In genomic region chr2:35700966-35701365, GRCm38 (mm10) we compare ENCODE assay signal across 15 mouse cellular contexts.
DNase-seq lines count a peak whose midpoint lies in the region; ATAC-seq lines count a peak whose summit lies in the region.
"Had no signal": no experiment of that assay in that cellular context is flagged by ENCODE, and none has a peak within 500 bp of the region (broad histone marks: within the 10 kb centered on the region; RNA-seq: fewer than 3 reads in every experiment).

No protein-coding gene starts in this region.

- H3K27ac ChIP-seq in forebrain, embryonic 13.5 days = peak overlapping the region; percentile 12; the same call in 1 of the 2 replicates
- no peak overlapping the region for H3K27ac ChIP-seq in forebrain, embryonic 12.5 days
- H3K27ac ChIP-seq in hindbrain, embryonic 13.5 days = 0 out of 2 replicates have a peak overlapping the region, but pooled peaks have one; percentile 18
- no peak overlapping the region for H3K27ac ChIP-seq in hindbrain, embryonic 12.5 days
- peak overlapping the region; percentile 19; the same call in 1 of the 2 replicates for H3K27ac ChIP-seq in embryonic facial prominence, embryonic 13.5 days
- peak overlapping the region; percentile 21; the same call in 1 of the 2 replicates for H3K27ac ChIP-seq in limb, embryonic 10.5 days
- H3K27ac ChIP-seq: embryonic facial prominence, embryonic 12.5 days; hindbrain, embryonic 14.5 days; midbrain, embryonic 15.5 days had no signal

- no peak overlapping the region for H3K4me2 ChIP-seq in forebrain, embryonic 13.5 days
- no peak overlapping the region for H3K4me2 ChIP-seq in forebrain, embryonic 12.5 days
- no peak overlapping the region for H3K4me2 ChIP-seq in hindbrain, embryonic 13.5 days
- no peak overlapping the region for H3K4me2 ChIP-seq in hindbrain, embryonic 12.5 days (replicated peaks)
- H3K4me2 ChIP-seq in embryonic facial prominence, embryonic 13.5 days = no peak overlapping the region
- H3K4me2 ChIP-seq: embryonic facial prominence, embryonic 12.5 days; hindbrain, embryonic 14.5 days; midbrain, embryonic 15.5 days had no signal

- no peak for ATAC-seq in forebrain, embryonic 13.5 days
- ATAC-seq in forebrain, embryonic 12.5 days (ENCODE audit: low FRiP score) = no peak
- no peak for ATAC-seq in hindbrain, embryonic 13.5 days (ENCODE audit: low FRiP score)
- no peak for ATAC-seq in hindbrain, embryonic 12.5 days (ENCODE audit: low FRiP score)
- no peak for ATAC-seq in embryonic facial prominence, embryonic 13.5 days (ENCODE audit: insufficient number of reproducible peaks, insufficient read depth, low FRiP score, low TSS enrichment, low read depth)
- ATAC-seq: intestine, embryonic 16.5 days; midbrain, embryonic 15.5 days had no signal

- H3K9me3 ChIP-seq in forebrain, embryonic 13.5 days (replicated peaks) = no peaks in the 10 kb centered on the region
- no peaks in the 10 kb centered on the region for H3K9me3 ChIP-seq in forebrain, embryonic 12.5 days
- H3K9me3 ChIP-seq in hindbrain, embryonic 13.5 days = no peaks in the 10 kb centered on the region
- H3K9me3 ChIP-seq in hindbrain, embryonic 12.5 days (replicated peaks) = no peaks in the 10 kb centered on the region
- H3K9me3 ChIP-seq in embryonic facial prominence, embryonic 13.5 days = no peaks in the 10 kb centered on the region
- H3K9me3 ChIP-seq in limb, embryonic 10.5 days (replicated peaks) = no peaks in the 10 kb centered on the region; the same call in 1 of the 2 replicates
- H3K9me3 ChIP-seq: embryonic facial prominence, embryonic 12.5 days; midbrain, embryonic 15.5 days had no signal

- no peak overlapping the region for H3K4me3 ChIP-seq in forebrain, embryonic 13.5 days
- no peak overlapping the region for H3K4me3 ChIP-seq in forebrain, embryonic 12.5 days (replicated peaks)
- H3K4me3 ChIP-seq in hindbrain, embryonic 13.5 days = no peak overlapping the region
- no peak overlapping the region for H3K4me3 ChIP-seq in hindbrain, embryonic 12.5 days
- H3K4me3 ChIP-seq in embryonic facial prominence, embryonic 13.5 days = no peak overlapping the region
- no peak overlapping the region for H3K4me3 ChIP-seq in limb, embryonic 10.5 days
- H3K4me3 ChIP-seq: embryonic facial prominence, embryonic 12.5 days; midbrain, embryonic 15.5 days had no signal

- no peak for DNase-seq in limb, embryonic 10.5 days (ENCODE audit: low spot score)
- DNase-seq in urinary bladder, postnatal 14 days (ENCODE audit: low spot score) = no peak
- no peak for DNase-seq in frontal cortex, postnatal 10 days (ENCODE audit: low spot score in 2 of 2)
- DNase-seq: adrenal gland, adult 8-10 months; cerebellum, adult 11-12 months; liver had no signal

- peaks cover 46% of the 10 kb centered on the region for H3K4me1 ChIP-seq in forebrain, embryonic 13.5 days
- peaks cover 47% of the 10 kb centered on the region for H3K4me1 ChIP-seq in forebrain, embryonic 12.5 days
- peaks cover 79% of the 10 kb centered on the region for H3K4me1 ChIP-seq in hindbrain, embryonic 13.5 days (replicated peaks)
- H3K4me1 ChIP-seq in hindbrain, embryonic 12.5 days = peaks cover 63% of the 10 kb centered on the region
- peaks cover 71% of the 10 kb centered on the region for H3K4me1 ChIP-seq in embryonic facial prominence, embryonic 13.5 days
- H3K4me1 ChIP-seq in limb, embryonic 10.5 days = peaks cover 68% of the 10 kb centered on the region

- H3K27me3 ChIP-seq in forebrain, embryonic 13.5 days = no peaks in the 10 kb centered on the region
- H3K27me3 ChIP-seq in forebrain, embryonic 12.5 days = no peaks in the 10 kb centered on the region
- H3K27me3 ChIP-seq in hindbrain, embryonic 13.5 days = no peaks in the 10 kb centered on the region
- no peaks in the 10 kb centered on the region for H3K27me3 ChIP-seq in hindbrain, embryonic 12.5 days
- no peaks in the 10 kb centered on the region for H3K27me3 ChIP-seq in embryonic facial prominence, embryonic 13.5 days
- no peaks in the 10 kb centered on the region for H3K27me3 ChIP-seq in limb, embryonic 10.5 days (ENCODE audit: low read depth, poor library complexity, severe bottlenecking)
- H3K27me3 ChIP-seq: embryonic facial prominence, embryonic 12.5 days; midbrain, embryonic 15.5 days had no signal

- WGBS in forebrain, embryonic 13.5 days = 92% methylated on average over 2 of the region's 2 CpGs
- WGBS in forebrain, embryonic 12.5 days = 91% methylated on average over 2 of the region's 2 CpGs
- 85% methylated on average over 2 of the region's 2 CpGs for WGBS in hindbrain, embryonic 13.5 days
- 93% methylated on average over 2 of the region's 2 CpGs for WGBS in hindbrain, embryonic 12.5 days
- WGBS in embryonic facial prominence, embryonic 13.5 days = 89% methylated on average over 2 of the region's 2 CpGs
- 76% methylated on average over 2 of the region's 2 CpGs for WGBS in limb, embryonic 10.5 days

- no peak overlapping the region for H3K9ac ChIP-seq in forebrain, embryonic 13.5 days
- no peak overlapping the region for H3K9ac ChIP-seq in forebrain, embryonic 12.5 days
- no peak overlapping the region for H3K9ac ChIP-seq in hindbrain, embryonic 13.5 days
- H3K9ac ChIP-seq in hindbrain, embryonic 12.5 days = no peak overlapping the region
- no peak overlapping the region for H3K9ac ChIP-seq in embryonic facial prominence, embryonic 13.5 days
- H3K9ac ChIP-seq: embryonic facial prominence, embryonic 12.5 days; hindbrain, embryonic 14.5 days; midbrain, embryonic 15.5 days had no signal

- H3K36me3 ChIP-seq in forebrain, embryonic 13.5 days (ENCODE audit: poor library complexity, severe bottlenecking) = peaks cover 8% of the 10 kb centered on the region; the same call in 1 of the 2 replicates
- H3K36me3 ChIP-seq in forebrain, embryonic 12.5 days (replicated peaks) = peaks cover 5% of the 10 kb centered on the region; the same call in 1 of the 2 replicates
- 0 out of 2 replicates have a peak, but pooled peaks cover 3% of the 10 kb centered on the region for H3K36me3 ChIP-seq in hindbrain, embryonic 13.5 days
- H3K36me3 ChIP-seq in hindbrain, embryonic 12.5 days = no peaks in the 10 kb centered on the region
- peaks cover 5% of the 10 kb centered on the region; the same call in 1 of the 2 replicates for H3K36me3 ChIP-seq in embryonic facial prominence, embryonic 13.5 days
- peaks cover 38% of the 10 kb centered on the region for H3K36me3 ChIP-seq in limb, embryonic 10.5 days

Comparison
In these comparisons a context has a peak if more than half of its experiments do, and no peak if none do; other contexts are left out.
1. H3K27ac ChIP-seq: peak in forebrain, embryonic 13.5 days (single experiment), hindbrain, embryonic 13.5 days (single experiment), embryonic facial prominence, embryonic 13.5 days (single experiment) and limb, embryonic 10.5 days (single experiment); none in forebrain, embryonic 12.5 days (single experiment) and hindbrain, embryonic 12.5 days (single experiment).